Mouse (Mus musculus) midbrain, embryonic 13.5 days (tissue): Measurements from ENCODE around the gene Dusp28. TPM values are rescaled to one million over a fixed set of nuclear protein-coding genes. Genes with fewer than 3 reads are reported as not detected.

Experiments used
- ATAC-seq: fragments of 200-750 bp; cut with Nextera tagmentation; 2 replicates; pipeline ENCODE4 v1.8.0; 2017; ENCODE audit warnings: mild to moderate bottlenecking, moderate TSS enrichment, moderate library complexity
- H3K27ac ChIP-seq: fragments of 300-500 bp; sonication (generic); 2 replicates; pipeline ENCODE4 v1.5.1; 2015; ENCODE audit warnings: inconsistent platforms, mild to moderate bottlenecking, moderate library complexity
- H3K27me3 ChIP-seq: fragments of 300-500 bp; sonication (generic); 2 replicates; pipeline ENCODE4 v1.6.1; 2015; ENCODE audit warnings: mild to moderate bottlenecking, inconsistent platforms
- H3K36me3 ChIP-seq: fragments of 300-500 bp; sonication (generic); 2 replicates; pipeline ENCODE4 v1.6.1; 2015; ENCODE audit warnings: mild to moderate bottlenecking, inconsistent platforms
- H3K4me1 ChIP-seq: fragments of 300-500 bp; sonication (generic); replicated peaks from 2 replicates; pipeline ENCODE4 v1.6.1; 2015; ENCODE audit warnings: inconsistent platforms
- H3K4me2 ChIP-seq: fragments of 300-500 bp; sonication (generic); replicated peaks from 2 replicates; pipeline ENCODE4 v1.6.1; 2015; ENCODE audit warnings: moderate library complexity, mild to moderate bottlenecking, inconsistent platforms
- H3K4me3 ChIP-seq: fragments of 300-500 bp; sonication (generic); replicated peaks from 2 replicates; pipeline ENCODE4 v1.5.1; 2015; ENCODE audit warnings: mild to moderate bottlenecking, inconsistent platforms
- H3K9ac ChIP-seq: fragments of 300-500 bp; sonication (generic); replicated peaks from 2 replicates; pipeline ENCODE4 v1.6.1; 2015; ENCODE audit warnings: mild to moderate bottlenecking, inconsistent platforms
- H3K9me3 ChIP-seq: fragments of 300-500 bp; sonication (generic); 2 replicates; pipeline ENCODE4 v1.6.1; 2016; ENCODE audit warnings: mild to moderate bottlenecking, inconsistent platforms
- WGBS: fragments of 180-500 bp; shearing (Covaris S2); methylation state at CpG from one replicate; pipeline ENCODE4 v1.1.7; 2015; 5-methylcytosine and 5-hydroxymethylcytosine counted together
- polyA plus RNA-seq: library from polyadenylated mRNA; unstranded; fragments of >200 nt; fragmentation: Nextera tagmentation; extraction: Ambion mirVana; gene quantifications from 2 replicates; pipeline ENCODE4 v1.2.1, GENCODE M21; 2015

Gene Dusp28
- polyA plus RNA-seq, 1 experiment from 2014 or later, result 15.7 TPM

GRCm38 (mm10) chr1:92930171-92930706 lies 23.5 kb downstream of the Dusp28 start:
- Histone ChIP-seq H3K4me3 (no peak overlapping the region), H3K4me1 (peaks cover 11% of the 10 kb centered on the region), H3K4me2 (no peak overlapping the region), H3K9ac (no peak overlapping the region), H3K27ac (no peak overlapping the region), H3K27me3 (peaks cover 7% of the 10 kb centered on the region), H3K9me3 (no peaks in the 10 kb centered on the region), H3K36me3 (no peaks in the 10 kb centered on the region)
- 48% methylated on average over 1 of the region's 1 CpGs for WGBS
- no peak for ATAC-seq

DNA sequence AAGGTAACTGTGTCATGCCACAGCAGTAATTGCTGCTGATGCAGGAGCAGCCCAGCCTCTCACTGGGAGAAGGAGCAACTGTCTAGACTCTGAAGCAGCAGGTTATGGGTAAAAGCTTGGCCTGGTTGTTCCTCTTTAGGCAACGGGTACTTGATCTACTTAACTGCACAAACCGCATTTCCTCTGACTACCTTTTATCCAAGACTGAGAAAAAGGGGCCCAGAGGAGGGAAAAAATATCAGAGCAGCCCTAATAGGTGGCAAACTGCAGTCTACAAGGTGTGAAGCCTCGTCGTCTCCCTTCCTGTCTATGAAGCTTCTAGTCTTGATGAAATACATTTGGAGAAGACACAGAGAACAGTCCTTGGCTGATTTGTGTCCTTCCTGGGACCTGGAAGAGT lies 26.8 kb downstream of the Dusp28 start:
- 73% methylated on average over 4 of the region's 4 CpGs for WGBS
- no peak for ATAC-seq
- peak overlapping the region; percentile 89 for H3K4me2 ChIP-seq
- H3K27me3 ChIP-seq, result peaks cover 5% of the 10 kb centered on the region
- H3K4me1 ChIP-seq, result peaks cover 33% of the 10 kb centered on the region
- peak overlapping the region; percentile 99 for H3K27ac ChIP-seq
- H3K36me3 ChIP-seq, result peaks cover 9% of the 10 kb centered on the region
- H3K4me3 ChIP-seq, result peak overlapping the region; percentile 91
- H3K9me3 ChIP-seq, result no peaks in the 10 kb centered on the region
- H3K9ac ChIP-seq, result peak overlapping the region; percentile 89

- WGBS, result under 1% methylated on average over 45 of the region's 45 CpGs
- H3K4me2 ChIP-seq, result peak within 1 kb of the TSS; percentile 89
- peak; percentile 100 for ATAC-seq
Observed at GRCm38 (mm10) chr1:92934182-92934827, 27.5 kb downstream of the Dusp28 start, which contains the start of gene Capn10. Capn10 (plus strand) TSS chr1:92934376.

DNA sequence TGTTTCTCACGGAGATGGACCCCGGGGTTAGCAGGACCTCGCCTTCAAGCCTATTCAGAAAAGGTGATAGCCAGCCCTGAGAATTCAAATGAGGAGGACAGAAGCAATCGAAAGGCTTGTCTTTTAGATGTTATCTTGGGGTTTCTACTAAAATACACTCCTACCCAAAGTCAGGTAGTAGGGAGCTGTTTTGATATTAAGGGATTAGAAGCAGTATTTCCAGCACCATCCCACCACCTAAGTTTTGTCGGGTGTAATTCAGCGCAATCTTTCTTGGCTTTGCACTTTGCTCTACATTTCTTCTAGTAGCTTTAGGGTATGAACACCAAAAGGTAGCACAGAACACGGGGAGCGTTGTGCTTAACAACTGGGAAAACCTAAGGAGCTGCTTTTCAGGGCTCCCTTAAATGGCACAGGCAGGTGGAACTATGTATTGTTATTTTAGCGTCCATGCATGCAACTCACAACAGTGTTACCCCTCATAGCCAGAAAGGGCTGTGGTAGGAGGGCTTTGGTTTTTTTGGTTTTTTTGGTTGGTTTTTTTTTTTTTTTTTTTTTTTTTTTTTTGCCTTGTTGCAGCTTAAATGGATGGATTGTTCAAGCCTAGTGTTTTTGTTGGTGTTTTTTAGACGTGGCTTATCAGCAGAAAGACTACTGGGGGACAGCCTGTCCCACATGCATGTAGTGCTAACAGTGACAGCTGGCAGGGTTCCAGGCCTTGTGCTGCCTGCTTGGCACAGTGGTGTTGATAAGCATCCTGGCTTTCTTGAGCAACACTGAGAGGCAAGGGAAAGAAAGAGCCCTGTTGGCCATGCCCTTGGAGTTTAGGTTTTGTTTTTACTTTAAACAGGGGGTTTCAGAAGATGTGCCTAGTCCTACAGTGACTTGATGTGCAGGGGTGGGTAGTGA lies 28.5 kb downstream of the Dusp28 start:
- peak overlapping the region; percentile 91 for H3K4me3 ChIP-seq
- WGBS, result 13% methylated on average over 10 of the region's 10 CpGs
- peaks cover 33% of the 10 kb centered on the region for H3K4me1 ChIP-seq
- ATAC-seq, result no peak
- peaks cover 26% of the 10 kb centered on the region for H3K36me3 ChIP-seq
- H3K4me2 ChIP-seq, result peak overlapping the region; percentile 89
- no peaks in the 10 kb centered on the region for H3K9me3 ChIP-seq
- peak overlapping the region; percentile 89 for H3K9ac ChIP-seq
- peak overlapping the region; percentile 99 for H3K27ac ChIP-seq
- no peaks in the 10 kb centered on the region for H3K27me3 ChIP-seq

More at GRCm38 (mm10) chr1:92934182-92934827, 27.5 kb downstream of the Dusp28 start, which contains the start of gene Capn10:
- Histone ChIP-seq H3K4me1 (peaks cover 33% of the 10 kb centered on the region), H3K36me3 (peaks cover 16% of the 10 kb centered on the region), H3K27ac (peak within 1 kb of the TSS; percentile 99), H3K27me3 (no peaks in the 10 kb centered on the region; the same call in 1 of the 2 replicates), H3K9me3 (no peaks in the 10 kb centered on the region), H3K9ac (peak within 1 kb of the TSS; percentile 89), H3K4me3 (peak within 1 kb of the TSS; percentile 91)

DNA sequence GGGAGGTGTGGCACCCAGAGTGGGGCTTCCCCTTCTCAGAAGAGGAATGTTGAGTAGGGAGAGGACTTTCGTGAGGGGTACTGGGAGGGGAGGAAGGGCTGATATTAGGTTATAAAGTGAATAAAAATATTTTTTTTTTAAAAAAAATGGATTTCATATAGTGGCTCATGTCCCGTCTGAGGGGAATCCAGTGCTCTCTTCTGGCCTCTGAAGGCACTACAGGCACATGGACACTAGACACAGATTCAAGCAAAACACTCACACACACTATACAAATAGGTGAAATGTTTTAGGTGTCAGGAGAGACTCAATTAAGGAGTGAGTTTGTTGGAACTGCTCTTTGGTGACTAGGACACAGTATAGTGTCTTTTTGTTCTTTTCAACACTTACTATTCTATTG lies 29.2 kb downstream of the Dusp28 start:
- Histone ChIP-seq H3K9ac (peak overlapping the region; percentile 89), H3K4me2 (peak overlapping the region; percentile 89), H3K4me3 (peak overlapping the region; percentile 91), H3K27ac (no peak overlapping the region), H3K36me3 (peaks cover 31% of the 10 kb centered on the region), H3K9me3 (no peaks in the 10 kb centered on the region), H3K4me1 (peaks cover 33% of the 10 kb centered on the region), H3K27me3 (no peaks in the 10 kb centered on the region)
- 55% methylated on average over 2 of the region's 2 CpGs for WGBS
- ATAC-seq, result no peak

DNA sequence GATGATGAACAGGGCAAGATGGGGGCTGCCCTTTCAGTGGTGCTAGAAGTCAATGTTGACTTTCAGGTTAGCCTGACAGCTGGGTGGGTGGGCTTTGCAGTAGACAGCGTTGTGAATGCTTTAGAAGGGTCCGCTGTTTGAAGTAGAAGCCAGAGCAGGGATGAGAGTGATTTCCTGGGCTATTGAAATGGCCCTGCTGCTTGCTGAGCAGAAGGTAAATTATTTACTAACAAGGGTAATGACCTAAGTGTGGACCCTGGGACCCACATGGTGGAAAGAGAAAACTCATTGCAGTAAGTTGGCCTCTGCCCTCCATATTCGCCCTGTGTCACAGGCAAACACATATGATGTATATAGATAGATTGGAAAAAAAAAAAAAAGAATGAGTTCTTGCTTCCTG lies 29.7 kb downstream of the Dusp28 start:
- Histone ChIP-seq H3K9ac (peak overlapping the region; percentile 7; the same call in 1 of the 2 replicates), H3K4me1 (peaks cover 33% of the 10 kb centered on the region), H3K36me3 (peaks cover 33% of the 10 kb centered on the region), H3K4me3 (peak overlapping the region; percentile 91), H3K27ac (no peak overlapping the region), H3K27me3 (no peaks in the 10 kb centered on the region), H3K4me2 (peak overlapping the region; percentile 89), H3K9me3 (no peaks in the 10 kb centered on the region)
- WGBS, result 74% methylated on average over 3 of the region's 3 CpGs
- ATAC-seq, result no peak

GRCm38 (mm10) chr1:92937797-92938196 lies 31.0 kb downstream of the Dusp28 start:
- ATAC-seq, result no peak
- 89% methylated on average over 3 of the region's 3 CpGs for WGBS
- no peak overlapping the region for H3K4me3 ChIP-seq
- H3K9ac ChIP-seq, result no peak overlapping the region
- no peak overlapping the region for H3K4me2 ChIP-seq
- H3K27ac ChIP-seq, result no peak overlapping the region
- H3K4me1 ChIP-seq, result peaks cover 33% of the 10 kb centered on the region
- no peaks in the 10 kb centered on the region for H3K9me3 ChIP-seq
- no peaks in the 10 kb centered on the region for H3K27me3 ChIP-seq
- H3K36me3 ChIP-seq, result peaks cover 47% of the 10 kb centered on the region

GRCm38 (mm10) chr1:92939746-92940145 lies 33.0 kb downstream of the Dusp28 start:
- Histone ChIP-seq H3K9me3 (no peaks in the 10 kb centered on the region), H3K4me3 (no peak overlapping the region), H3K27ac (no peak overlapping the region), H3K9ac (no peak overlapping the region), H3K36me3 (peaks cover 66% of the 10 kb centered on the region), H3K27me3 (no peaks in the 10 kb centered on the region), H3K4me1 (peaks cover 24% of the 10 kb centered on the region), H3K4me2 (no peak overlapping the region)
- no peak for ATAC-seq
- 94% methylated on average over 4 of the region's 4 CpGs for WGBS

GRCm38 (mm10) chr1:92943219-92943989 lies 36.6 kb downstream of the Dusp28 start:
- peaks cover 95% of the 10 kb centered on the region for H3K36me3 ChIP-seq
- H3K4me3 ChIP-seq, result no peak overlapping the region
- no peaks in the 10 kb centered on the region for H3K27me3 ChIP-seq
- 93% methylated on average over 19 of the region's 19 CpGs for WGBS
- no peak overlapping the region for H3K27ac ChIP-seq
- H3K9me3 ChIP-seq, result no peaks in the 10 kb centered on the region
- no peaks in the 10 kb centered on the region for H3K4me1 ChIP-seq
- no peak overlapping the region for H3K4me2 ChIP-seq
- no peak for ATAC-seq
- no peak overlapping the region for H3K9ac ChIP-seq

DNA sequence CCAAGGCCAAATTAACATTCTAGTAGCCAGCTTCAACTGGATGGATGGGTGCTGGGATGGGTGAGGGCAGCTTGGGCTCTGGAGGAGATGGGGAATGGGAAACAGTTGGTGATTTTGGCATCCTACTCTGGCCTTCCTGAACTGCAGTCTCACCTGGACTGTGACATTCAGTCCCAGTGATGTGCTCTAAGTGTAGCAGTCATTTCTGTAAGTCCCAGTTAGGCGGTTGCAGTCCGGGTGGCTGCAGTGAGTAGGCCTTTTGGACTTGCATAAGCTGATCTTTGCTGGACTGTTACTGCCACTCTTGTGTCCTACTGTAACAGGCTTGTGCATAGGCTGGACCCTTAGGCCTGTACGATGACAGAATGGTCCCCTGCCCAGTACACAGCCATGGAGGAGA lies 41.2 kb downstream of the Dusp28 start:
- Histone ChIP-seq H3K27ac (no peak overlapping the region), H3K9me3 (no peaks in the 10 kb centered on the region), H3K36me3 (peaks cover 76% of the 10 kb centered on the region), H3K4me1 (no peaks in the 10 kb centered on the region), H3K4me2 (no peak overlapping the region), H3K27me3 (no peaks in the 10 kb centered on the region), H3K9ac (no peak overlapping the region), H3K4me3 (no peak overlapping the region)
- ATAC-seq, result no peak
- WGBS, result 98% methylated on average over 3 of the region's 3 CpGs

DNA sequence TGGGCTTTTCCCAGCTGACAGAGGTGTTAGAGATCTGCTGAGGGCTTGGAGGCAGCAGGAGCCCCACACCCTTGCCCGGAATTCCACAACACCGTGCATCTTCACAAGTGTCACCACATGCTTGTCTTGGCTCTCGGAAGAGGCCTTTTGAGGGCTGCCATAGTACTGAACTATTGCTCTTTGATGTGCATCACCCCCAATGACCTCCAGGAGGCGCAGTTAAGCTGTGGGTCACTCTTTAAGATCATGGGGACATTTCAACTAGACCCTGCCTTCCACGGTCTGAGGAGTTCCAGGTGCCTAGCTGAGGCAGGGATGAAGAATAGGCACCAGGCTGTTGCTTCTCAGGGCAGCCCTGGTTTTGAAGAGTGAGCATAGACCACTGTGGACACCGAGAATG lies 42.6 kb downstream of the Dusp28 start:
- Histone ChIP-seq H3K27ac (no peak overlapping the region), H3K9me3 (no peaks in the 10 kb centered on the region), H3K9ac (no peak overlapping the region), H3K4me1 (no peaks in the 10 kb centered on the region), H3K36me3 (peaks cover 61% of the 10 kb centered on the region), H3K4me2 (no peak overlapping the region), H3K27me3 (no peaks in the 10 kb centered on the region), H3K4me3 (no peak overlapping the region)
- WGBS, result 64% methylated on average over 6 of the region's 6 CpGs
- ATAC-seq, result no peak
